Mouse (Mus musculus) liver, adult 2 months (tissue): ENCODE measurements at regions not wholly inside any gene's neighbourhood (a gene's known extent, or its start where the extent isn't known, plus 50 kb on each side); places are given as distances from the start of the nearest gene placed in this dataset.

Experiments used
- CTCF ChIP-seq: fragments of 200-500 bp; IDR thresholded peaks from 2 replicates; pipeline ENCODE4 v1.5.1; 2011; ENCODE audit warnings: low read depth, low read length, control low read depth
- POLR2A ChIP-seq: fragments of 200-500 bp; IDR thresholded peaks from 2 replicates; pipeline ENCODE4 v1.6.1; 2011; ENCODE audit warnings: low read length, control low read depth; ENCODE audit not compliant: insufficient read depth; ENCODE audit errors: extremely low read depth

GRCm38 (mm10) chr19:52623496-52623895 lies 359.4 kb downstream of the Ins1 start:
- TF ChIP-seq POLR2A: no peak
- no peak for TF ChIP-seq CTCF
